Mouse (Mus musculus) MEL (cell line): ENCODE results near the gene Clk1.

Experiments used
- BHLHE40 ChIP-seq: IDR thresholded peaks from 2 replicates; pipeline ENCODE4 v1.6.1; 2012; ENCODE audit warnings: low read depth, mild to moderate bottlenecking, inconsistent platforms, low read length, improper control_type of control experiment, borderline replicate concordance
- CTCF ChIP-seq, 3 experiments: IDR thresholded peaks in 2 of 3; conservative IDR thresholded peaks in 1 of 3; 2 replicates each; pipeline ENCODE4 v1.5.1; 2011 to 2012; ENCODE audit warnings: low read length in 3 of 3, low read depth in 2 of 3, mild to moderate bottlenecking in 2 of 3, improper control_type of control experiment in 1 of 3, inconsistent platforms in 1 of 3, mixed read lengths in 1 of 3, moderate library complexity in 1 of 3; ENCODE audit not compliant: control insufficient read depth in 1 of 3, insufficient read depth in 1 of 3, poor library complexity in 1 of 3, severe bottlenecking in 1 of 3
- E2F4 ChIP-seq: IDR thresholded peaks from 2 replicates; pipeline ENCODE4 v1.6.1; 2011; ENCODE audit warnings: low read depth, low read length, improper control_type of control experiment, borderline replicate concordance
- EP300 ChIP-seq, 2 experiments: IDR thresholded peaks; 2 replicates each; pipeline ENCODE4 v1.6.1; 2011; ENCODE audit warnings: improper control_type of control experiment in 2 of 2, low read length in 2 of 2, low read depth in 1 of 2, mild to moderate bottlenecking in 1 of 2
- GABPA ChIP-seq: IDR thresholded peaks from 2 replicates; pipeline ENCODE4 v1.6.1; 2012; ENCODE audit warnings: low read depth, mild to moderate bottlenecking, inconsistent platforms, low read length, improper control_type of control experiment, moderate library complexity
- GATA1 ChIP-seq: IDR thresholded peaks from 2 replicates; pipeline ENCODE4 v1.6.1; 2011; ENCODE audit warnings: low read depth, low read length, improper control_type of control experiment
- HCFC1 ChIP-seq: IDR thresholded peaks from 2 replicates; pipeline ENCODE4 v1.6.1; 2012; ENCODE audit warnings: low read depth, mild to moderate bottlenecking, inconsistent platforms, low read length, improper control_type of control experiment, moderate library complexity
- JUND ChIP-seq: IDR thresholded peaks from 2 replicates; pipeline ENCODE4 v1.6.1; 2011; ENCODE audit warnings: low read depth, mild to moderate bottlenecking, improper control_type of control experiment, low read length
- KAT2A ChIP-seq: conservative IDR thresholded peaks from 2 replicates; pipeline ENCODE4 v1.6.1; 2012; ENCODE audit warnings: low read depth, low read length, improper control_type of control experiment, inconsistent platforms
- POLR2A ChIP-seq, 2 experiments: IDR thresholded peaks; 2 replicates each; pipeline ENCODE4 v1.6.1; 2011 to 2012; ENCODE audit warnings: low read length in 2 of 2, mild to moderate bottlenecking in 2 of 2, control low read depth in 1 of 2, improper control_type of control experiment in 1 of 2, low read depth in 1 of 2, moderate library complexity in 1 of 2; ENCODE audit not compliant: control insufficient read depth in 1 of 2, insufficient read depth in 1 of 2, poor library complexity in 1 of 2
- TBP ChIP-seq: IDR thresholded peaks from 2 replicates; pipeline ENCODE4 v1.8.0; 2011; ENCODE audit warnings: low read depth, low read length, improper control_type of control experiment
- USF2 ChIP-seq, 2 experiments: IDR thresholded peaks; 2 replicates each; pipeline ENCODE4 v1.6.1; 2011 to 2012; ENCODE audit warnings: improper control_type of control experiment in 2 of 2, low read length in 2 of 2, borderline replicate concordance in 1 of 2, inconsistent platforms in 1 of 2, low read depth in 1 of 2, mild to moderate bottlenecking in 1 of 2; ENCODE audit not compliant: insufficient read depth in 1 of 2
- ZMIZ1 ChIP-seq: IDR thresholded peaks from 2 replicates; pipeline ENCODE4 v1.6.1; 2012; ENCODE audit warnings: low read depth, mild to moderate bottlenecking, inconsistent platforms, low read length, improper control_type of control experiment, moderate library complexity
- ZNF384 ChIP-seq: IDR thresholded peaks from 2 replicates; pipeline ENCODE4 v1.6.1; 2012; ENCODE audit warnings: low read depth, mild to moderate bottlenecking, inconsistent platforms, low read length, improper control_type of control experiment

DNA sequence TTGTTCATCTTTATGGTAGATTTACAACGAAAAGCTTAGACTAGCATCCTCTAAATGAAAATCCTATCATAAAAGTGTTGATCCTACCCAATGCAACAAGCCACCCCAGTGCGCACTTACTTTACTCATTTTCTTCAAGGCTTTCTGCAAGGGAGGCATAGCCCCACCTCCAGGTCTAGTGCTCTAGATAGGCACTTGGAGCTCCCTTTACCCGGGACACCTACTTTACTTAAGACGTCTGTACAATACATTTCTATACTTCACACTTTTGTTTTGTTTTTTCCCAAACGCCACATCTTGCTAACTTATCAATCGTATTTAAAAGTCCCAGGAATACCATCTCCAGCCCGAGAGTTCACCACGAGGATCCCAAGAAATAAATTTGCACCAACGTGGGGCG lies 20.8 kb upstream of the Clk1 start:
- no peak for TF ChIP-seq JUND
- TF ChIP-seq KAT2A: no peak
- no peak for TF ChIP-seq ZMIZ1
- no peak for TF ChIP-seq POLR2A (IDR thresholded peaks at IDR 0.05; ENCODE audit: control insufficient read depth in 1 of 2, insufficient read depth in 1 of 2, low read depth in 1 of 2, low read length in 2 of 2, poor library complexity in 1 of 2)
- no peak for TF ChIP-seq EP300 (IDR thresholded peaks at IDR 0.05; ENCODE audit: low read depth in 1 of 2, low read length in 2 of 2)
- no peak for TF ChIP-seq CTCF (IDR thresholded peaks at IDR 0.05 in 2 of 3, conservative IDR thresholded peaks at IDR 0.05 in 1 of 3; ENCODE audit: control insufficient read depth in 1 of 3, insufficient read depth in 1 of 3, low read depth in 2 of 3, low read length in 3 of 3, poor library complexity in 1 of 3, severe bottlenecking in 1 of 3)
- no peak for TF ChIP-seq USF2 (IDR thresholded peaks at IDR 0.05; ENCODE audit: borderline replicate concordance in 1 of 2, insufficient read depth in 1 of 2, low read depth in 1 of 2, low read length in 2 of 2)
- no peak for TF ChIP-seq BHLHE40
- TF ChIP-seq ZNF384: no peak
- TF ChIP-seq GATA1: no peak
- TF ChIP-seq TBP: no peak; the same call in 1 of the 2 replicates
- TF ChIP-seq GABPA: no peak
- TF ChIP-seq E2F4: no peak
- TF ChIP-seq HCFC1: no peak
